Mouse (Mus musculus) MEL (cell line): ENCODE data around the gene Pard6a. TPM values are rescaled to one million over a fixed set of nuclear protein-coding genes. Genes with fewer than 3 reads are reported as not detected.

Experiments used
- DNase-seq: peaks from one replicate; pipeline ENCODE4 v3.0.0; 2011; ENCODE audit warnings: low read depth, low spot score
- H3K27ac ChIP-seq: 2 replicates; pipeline ENCODE4 v1.5.1; 2012; ENCODE audit warnings: low read depth, mild to moderate bottlenecking, control low read depth, low read length, moderate library complexity; ENCODE audit not compliant: control insufficient read depth
- H3K27me3 ChIP-seq, 2 experiments: fragments of 150-350 bp in 1 of 2; sonication (generic) in 1 of 2; 2 replicates each; pipeline ENCODE4 v1.6.1; 2012; ENCODE audit warnings: low read length in 2 of 2, mild to moderate bottlenecking in 2 of 2, improper control_type of control experiment in 1 of 2, moderate library complexity in 1 of 2; ENCODE audit not compliant: insufficient read depth in 2 of 2, control insufficient read depth in 1 of 2
- H3K36me3 ChIP-seq, 2 experiments: 2 replicates each; pipeline ENCODE4 v1.6.1; 2012 to 2014; ENCODE audit warnings: low read length in 2 of 2, improper control_type of control experiment in 1 of 2, inconsistent platforms in 1 of 2, mild to moderate bottlenecking in 1 of 2; ENCODE audit not compliant: insufficient read depth in 2 of 2, control insufficient read depth in 1 of 2
- H3K4me1 ChIP-seq, 2 experiments: fragments of 150-350 bp in 1 of 2; sonication (generic) in 1 of 2; 2 replicates each; pipeline ENCODE4 v1.6.1; 2012; ENCODE audit warnings: low read length in 2 of 2, improper control_type of control experiment in 1 of 2, mild to moderate bottlenecking in 1 of 2; ENCODE audit not compliant: insufficient read depth in 2 of 2, control insufficient read depth in 1 of 2
- H3K4me3 ChIP-seq, 2 experiments: fragments of 150-350 bp in 1 of 2; sonication (generic) in 1 of 2; 2 replicates each; pipeline ENCODE4 v1.5.1; 2012; ENCODE audit warnings: low read depth in 2 of 2, low read length in 2 of 2, mild to moderate bottlenecking in 2 of 2, moderate library complexity in 2 of 2, control low read depth in 1 of 2, improper control_type of control experiment in 1 of 2; ENCODE audit not compliant: control insufficient read depth in 1 of 2, insufficient read depth in 1 of 2
- H3K79me2 ChIP-seq: 2 replicates; pipeline ENCODE4 v1.6.1; 2012; ENCODE audit warnings: mild to moderate bottlenecking, low read length, moderate library complexity; ENCODE audit not compliant: control insufficient read depth, poor library complexity, insufficient read depth
- H3K9ac ChIP-seq: 2 replicates; pipeline ENCODE4 v1.6.1; 2012; ENCODE audit warnings: low read depth, mild to moderate bottlenecking, control low read depth, low read length, moderate library complexity; ENCODE audit not compliant: control insufficient read depth, poor library complexity, severe bottlenecking
- H3K9me3 ChIP-seq: fragments of 150-350 bp; sonication (generic); replicated peaks from 2 replicates; pipeline ENCODE4 v1.6.1; 2012; ENCODE audit warnings: mild to moderate bottlenecking, low read length, improper control_type of control experiment, moderate library complexity; ENCODE audit not compliant: insufficient read depth
- CHD1 ChIP-seq: IDR thresholded peaks from 2 replicates; pipeline ENCODE4 v1.6.1; 2012; ENCODE audit warnings: low read depth, mild to moderate bottlenecking, inconsistent platforms, low read length, improper control_type of control experiment
- CHD2 ChIP-seq: IDR thresholded peaks from 2 replicates; pipeline ENCODE4 v1.6.1; 2011; ENCODE audit warnings: low read length, improper control_type of control experiment
- CTCF ChIP-seq, 3 experiments: IDR thresholded peaks in 2 of 3; conservative IDR thresholded peaks in 1 of 3; 2 replicates each; pipeline ENCODE4 v1.5.1; 2011 to 2012; ENCODE audit warnings: low read length in 3 of 3, low read depth in 2 of 3, mild to moderate bottlenecking in 2 of 3, improper control_type of control experiment in 1 of 3, inconsistent platforms in 1 of 3, mixed read lengths in 1 of 3, moderate library complexity in 1 of 3; ENCODE audit not compliant: control insufficient read depth in 1 of 3, insufficient read depth in 1 of 3, poor library complexity in 1 of 3, severe bottlenecking in 1 of 3
- E2F4 ChIP-seq: IDR thresholded peaks from 2 replicates; pipeline ENCODE4 v1.6.1; 2011; ENCODE audit warnings: low read depth, low read length, improper control_type of control experiment, borderline replicate concordance
- ELF1 ChIP-seq: IDR thresholded peaks from 2 replicates; pipeline ENCODE4 v1.6.1; 2014; ENCODE audit warnings: low read depth, mild to moderate bottlenecking, inconsistent platforms, low read length, improper control_type of control experiment, moderate library complexity
- EP300 ChIP-seq, 2 experiments: IDR thresholded peaks; 2 replicates each; pipeline ENCODE4 v1.6.1; 2011; ENCODE audit warnings: improper control_type of control experiment in 2 of 2, low read length in 2 of 2, low read depth in 1 of 2, mild to moderate bottlenecking in 1 of 2
- ETS1 ChIP-seq: IDR thresholded peaks from 2 replicates; pipeline ENCODE4 v1.6.1; 2012; ENCODE audit warnings: low read depth, mild to moderate bottlenecking, inconsistent platforms, low read length, improper control_type of control experiment, moderate library complexity
- GABPA ChIP-seq: IDR thresholded peaks from 2 replicates; pipeline ENCODE4 v1.6.1; 2012; ENCODE audit warnings: low read depth, mild to moderate bottlenecking, inconsistent platforms, low read length, improper control_type of control experiment, moderate library complexity
- HCFC1 ChIP-seq: IDR thresholded peaks from 2 replicates; pipeline ENCODE4 v1.6.1; 2012; ENCODE audit warnings: low read depth, mild to moderate bottlenecking, inconsistent platforms, low read length, improper control_type of control experiment, moderate library complexity
- MAFK ChIP-seq: IDR thresholded peaks from 2 replicates; pipeline ENCODE4 v1.6.1; 2011; ENCODE audit warnings: low read depth, mild to moderate bottlenecking, low read length, improper control_type of control experiment, borderline replicate concordance
- MAX ChIP-seq: IDR thresholded peaks from 2 replicates; pipeline ENCODE4 v1.6.1; 2011; ENCODE audit warnings: low read length, improper control_type of control experiment
- MAZ ChIP-seq: IDR thresholded peaks from 2 replicates; pipeline ENCODE4 v1.6.1; 2012; ENCODE audit warnings: low read depth, mild to moderate bottlenecking, inconsistent platforms, low read length, improper control_type of control experiment
- MYB ChIP-seq: IDR thresholded peaks from 2 replicates; pipeline ENCODE4 v1.6.1; 2011; ENCODE audit warnings: mild to moderate bottlenecking, low read depth, low read length, improper control_type of control experiment
- MYC ChIP-seq: IDR thresholded peaks from 2 replicates; pipeline ENCODE4 v1.6.1; 2011; ENCODE audit warnings: low read depth, mild to moderate bottlenecking, low read length, improper control_type of control experiment, moderate library complexity
- POLR2A ChIP-seq, 2 experiments: IDR thresholded peaks; 2 replicates each; pipeline ENCODE4 v1.6.1; 2011 to 2012; ENCODE audit warnings: low read length in 2 of 2, mild to moderate bottlenecking in 2 of 2, control low read depth in 1 of 2, improper control_type of control experiment in 1 of 2, low read depth in 1 of 2, moderate library complexity in 1 of 2; ENCODE audit not compliant: control insufficient read depth in 1 of 2, insufficient read depth in 1 of 2, poor library complexity in 1 of 2
- POLR2AphosphoS2 ChIP-seq: IDR thresholded peaks from 2 replicates; pipeline ENCODE4 v1.6.1; 2011; ENCODE audit warnings: low read length, improper control_type of control experiment
- POLR2AphosphoS5 ChIP-seq: IDR thresholded peaks from 2 replicates; pipeline ENCODE4 v1.6.1; 2012; ENCODE audit warnings: low read depth, borderline replicate concordance, mild to moderate bottlenecking, inconsistent platforms, low read length, moderate library complexity, mixed read lengths
- RCOR1 ChIP-seq: IDR thresholded peaks from 2 replicates; pipeline ENCODE4 v1.6.1; 2012; ENCODE audit warnings: low read depth, mild to moderate bottlenecking, inconsistent platforms, low read length, improper control_type of control experiment
- SIN3A ChIP-seq: IDR thresholded peaks from 2 replicates; pipeline ENCODE4 v1.6.1; 2012; ENCODE audit warnings: low read length, improper control_type of control experiment, inconsistent platforms
- TAL1 ChIP-seq: IDR thresholded peaks from 2 replicates; pipeline ENCODE4 v1.6.1; 2012; ENCODE audit warnings: mild to moderate bottlenecking, inconsistent platforms, low read length, moderate library complexity, mixed read lengths
- TBP ChIP-seq: IDR thresholded peaks from 2 replicates; pipeline ENCODE4 v1.8.0; 2011; ENCODE audit warnings: low read depth, low read length, improper control_type of control experiment
- UBTF ChIP-seq: IDR thresholded peaks from 2 replicates; pipeline ENCODE4 v1.6.1; 2012; ENCODE audit warnings: low read depth, mild to moderate bottlenecking, inconsistent platforms, low read length, improper control_type of control experiment, moderate library complexity, borderline replicate concordance; ENCODE audit not compliant: insufficient read depth
- USF1 ChIP-seq: IDR thresholded peaks from 2 replicates; pipeline ENCODE4 v1.6.1; 2014; ENCODE audit warnings: low read depth, mild to moderate bottlenecking, inconsistent platforms, low read length, improper control_type of control experiment, moderate library complexity
- USF2 ChIP-seq, 2 experiments: IDR thresholded peaks; 2 replicates each; pipeline ENCODE4 v1.6.1; 2011 to 2012; ENCODE audit warnings: improper control_type of control experiment in 2 of 2, low read length in 2 of 2, borderline replicate concordance in 1 of 2, inconsistent platforms in 1 of 2, low read depth in 1 of 2, mild to moderate bottlenecking in 1 of 2; ENCODE audit not compliant: insufficient read depth in 1 of 2
- ZKSCAN1 ChIP-seq: IDR thresholded peaks from 2 replicates; pipeline ENCODE4 v1.6.1; 2012; ENCODE audit warnings: low read depth, mild to moderate bottlenecking, inconsistent platforms, low read length, improper control_type of control experiment, moderate library complexity
- polyA plus RNA-seq, 2 experiments: library from polyadenylated mRNA; stranded (reverse) in 1 of 2; unstranded in 1 of 2; fragments of >175 nt in 1 of 2; fragments of >200 nt in 1 of 2; gene quantifications; 2 replicates each; pipeline versions ENCODE4 v1.2.1 to v1.2.4; 2012; ENCODE audit warnings: low replicate concordance in 2 of 2, low read depth in 1 of 2; ENCODE audit not compliant: insufficient read length in 2 of 2, insufficient read depth in 1 of 2, missing spikeins in 1 of 2
- total RNA-seq: library from RNA; depleted of rRNA; stranded (reverse); fragments of 300-350 nt; gene quantifications from 2 replicates; pipeline ENCODE4 v1.2.3, GENCODE M21; 2012

Gene Pard6a
- total and polyA plus RNA-seq, 3 experiments, result 12.3 to 20.5 TPM; not detected in 1

DNA sequence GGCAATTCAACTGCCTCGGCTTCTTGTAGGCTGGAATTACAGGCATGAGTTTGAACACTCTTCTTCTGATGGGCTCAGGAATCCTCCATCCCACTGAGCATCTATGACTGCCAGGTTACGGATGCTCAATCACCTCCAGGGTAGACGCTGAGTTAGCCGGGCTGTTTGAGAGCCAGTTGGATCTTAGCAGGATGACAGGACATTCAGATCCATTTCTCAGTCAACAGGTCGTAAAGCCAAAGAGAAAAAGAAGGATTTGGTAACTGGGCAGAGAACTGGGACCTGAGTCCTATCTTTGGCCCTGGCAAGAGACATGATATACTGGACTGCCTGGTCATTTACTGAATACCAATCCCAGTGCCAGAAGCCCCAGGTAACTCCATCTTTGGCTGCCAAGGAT lies 38.3 kb downstream of the Pard6a start:
- no peaks in the 10 kb centered on the region for H3K27me3 ChIP-seq
- DNase-seq, result no peak
- no peak overlapping the region for H3K27ac ChIP-seq
- H3K79me2 ChIP-seq, result no peaks in the 10 kb centered on the region
- H3K4me1 ChIP-seq, result no peaks in the 10 kb centered on the region
- no peaks in the 10 kb centered on the region for H3K36me3 ChIP-seq
- no peaks in the 10 kb centered on the region for H3K9me3 ChIP-seq
- TF ChIP-seq E2F4 (no peak), GABPA (no peak), USF2 (IDR thresholded peaks at IDR 0.05; ENCODE audit: borderline replicate concordance in 1 of 2, insufficient read depth in 1 of 2, low read depth in 1 of 2, low read length in 2 of 2) (no peak), MAX (no peak), UBTF (no peak), EP300 (IDR thresholded peaks at IDR 0.05; ENCODE audit: low read depth in 1 of 2, low read length in 2 of 2) (no peak), MYB (no peak)
- no peak overlapping the region for H3K4me3 ChIP-seq
- H3K9ac ChIP-seq, result no peak overlapping the region

DNA sequence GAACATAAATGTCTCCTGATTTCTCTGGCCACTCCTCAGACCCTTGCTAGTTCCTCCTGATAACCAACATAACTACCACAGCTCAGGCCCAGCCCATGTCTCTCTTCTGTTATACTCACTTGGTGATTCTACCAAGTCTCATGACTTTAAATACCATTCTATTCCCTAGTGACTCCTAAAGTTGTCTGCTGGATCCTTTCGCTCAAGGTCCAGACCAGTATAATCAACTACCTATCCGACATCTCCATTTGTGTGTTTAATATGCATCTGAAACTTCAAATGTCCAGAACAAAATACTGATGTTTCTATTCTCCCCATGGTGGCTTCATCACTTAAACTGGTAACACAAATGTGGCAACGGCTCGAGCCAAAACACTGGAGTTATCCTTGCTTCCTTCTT lies 42.4 kb downstream of the Pard6a start:
- no peaks in the 10 kb centered on the region for H3K36me3 ChIP-seq
- H3K9ac ChIP-seq, result no peak overlapping the region
- no peak overlapping the region for H3K27ac ChIP-seq
- no peaks in the 10 kb centered on the region for H3K79me2 ChIP-seq
- H3K4me1 ChIP-seq, result no peaks in the 10 kb centered on the region
- H3K4me3 ChIP-seq, result no peak overlapping the region
- H3K27me3 ChIP-seq, result no peaks in the 10 kb centered on the region
- H3K9me3 ChIP-seq, result no peaks in the 10 kb centered on the region
- DNase-seq, result no peak
- no peak for TF ChIP-seq EP300 (IDR thresholded peaks at IDR 0.05; ENCODE audit: low read depth in 1 of 2, low read length in 2 of 2)
- no peak for TF ChIP-seq USF2 (IDR thresholded peaks at IDR 0.05; ENCODE audit: borderline replicate concordance in 1 of 2, insufficient read depth in 1 of 2, low read depth in 1 of 2, low read length in 2 of 2)
- TF ChIP-seq POLR2AphosphoS5, result no peak
- no peak for TF ChIP-seq CHD2
- TF ChIP-seq MAFK, result no peak
- no peak for TF ChIP-seq ELF1
- no peak for TF ChIP-seq SIN3A
- TF ChIP-seq MAX, result no peak
- no peak for TF ChIP-seq TAL1

DNA sequence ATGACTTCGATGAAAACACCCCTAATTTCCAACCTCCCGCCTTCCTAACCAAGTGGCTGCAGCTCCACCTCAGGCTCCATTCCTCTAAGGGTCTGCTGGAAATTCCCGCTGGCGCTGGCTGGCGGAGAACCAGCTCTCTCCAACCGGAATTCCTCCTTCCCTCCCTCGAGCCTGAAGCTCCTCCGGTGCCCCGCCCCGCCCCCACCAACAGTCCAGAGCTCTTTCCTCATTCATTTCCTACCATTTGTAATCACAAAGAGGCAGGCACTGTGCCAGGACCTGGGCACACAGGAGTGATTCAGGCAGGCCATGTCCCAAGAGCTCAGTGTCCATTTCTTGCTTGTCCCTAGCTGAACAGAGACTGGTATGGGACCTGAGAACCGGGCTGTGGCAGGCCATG lies 49.7 kb downstream of the Pard6a start:
- Histone ChIP-seq H3K27ac (no peak overlapping the region), H3K4me1 (no peaks in the 10 kb centered on the region), H3K4me3 (no peak overlapping the region), H3K36me3 (no peaks in the 10 kb centered on the region), H3K9me3 (no peaks in the 10 kb centered on the region), H3K27me3 (no peaks in the 10 kb centered on the region), H3K79me2 (no peaks in the 10 kb centered on the region), H3K9ac (no peak overlapping the region)
- no peak for DNase-seq
- TF ChIP-seq USF2 (IDR thresholded peaks at IDR 0.05; ENCODE audit: borderline replicate concordance in 1 of 2, insufficient read depth in 1 of 2, low read depth in 1 of 2, low read length in 2 of 2) (no peak), TBP (no peak), CHD1 (no peak), UBTF (no peak), POLR2AphosphoS2 (no peak), ELF1 (no peak), ZKSCAN1 (no peak), HCFC1 (no peak), POLR2AphosphoS5 (no peak), USF1 (no peak), MAZ (no peak), POLR2A (IDR thresholded peaks at IDR 0.05; ENCODE audit: control insufficient read depth in 1 of 2, insufficient read depth in 1 of 2, low read depth in 1 of 2, low read length in 2 of 2, poor library complexity in 1 of 2) (no peak), CHD2 (no peak), E2F4 (no peak), ETS1 (no peak), CTCF (IDR thresholded peaks at IDR 0.05 in 2 of 3, conservative IDR thresholded peaks at IDR 0.05 in 1 of 3; ENCODE audit: control insufficient read depth in 1 of 3, insufficient read depth in 1 of 3, low read depth in 2 of 3, low read length in 3 of 3, poor library complexity in 1 of 3, severe bottlenecking in 1 of 3) (no peak), RCOR1 (no peak), MYC (no peak)
